Mouse (Mus musculus): Measurements from ENCODE around the gene C1ql4. TPM values are rescaled to one million over a fixed set of nuclear protein-coding genes. Genes with fewer than 3 reads are reported as not detected.

Gene C1ql4
- polyA plus RNA-seq (2016; fragmentation: Nextera tagmentation; extraction: Ambion mirVana): 0.15 and 0.23 TPM in 2 replicates

DNA sequence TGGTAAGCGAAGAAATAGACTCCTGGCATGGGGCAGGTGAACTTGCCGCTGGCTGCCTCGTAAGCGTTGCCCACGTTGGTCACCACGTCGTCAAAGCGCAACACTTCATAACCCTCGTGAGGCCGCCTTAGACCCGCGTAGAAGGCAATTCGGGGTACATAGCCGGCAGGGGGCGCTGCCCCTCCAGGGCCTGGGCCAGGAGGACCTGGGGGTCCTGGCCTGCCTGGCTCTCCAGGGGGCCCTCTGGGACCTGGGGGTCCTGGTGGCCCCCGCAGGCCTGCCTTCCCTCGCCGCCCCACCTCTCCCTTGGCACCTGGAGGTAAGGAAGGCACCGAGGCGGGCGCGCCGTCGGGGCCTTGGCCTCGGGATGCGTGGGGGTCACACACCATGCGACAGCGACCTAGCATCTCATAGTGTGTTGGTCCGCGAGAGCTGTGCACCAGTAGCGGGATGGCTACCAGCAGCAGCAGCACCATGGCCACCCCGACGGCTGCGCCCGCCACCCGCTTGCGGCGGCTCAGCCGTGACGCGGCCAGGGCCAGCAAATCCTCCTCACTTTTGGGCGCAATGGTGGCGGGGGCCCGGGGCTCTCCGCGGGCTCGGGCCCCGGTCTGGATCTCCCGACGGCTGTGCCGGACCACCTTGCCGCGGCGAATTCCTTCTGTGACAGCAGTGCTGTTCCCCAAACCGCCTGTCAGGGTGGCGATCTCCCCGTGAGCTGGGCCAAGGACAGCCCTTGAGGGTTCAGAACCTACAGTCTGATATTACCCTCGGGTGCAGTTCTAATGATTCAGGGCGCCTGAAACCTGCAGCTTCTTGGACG lies at the start of gene C1ql4:
Gene C1ql4, minus strand, starts transcription at position 565 of the 823 bp plus-strand sequence.
- Histone ChIP-seq H3K9me3 (replicated peaks) (no peaks in the 10 kb centered on the region), H3K27ac (0 out of 2 replicates have a peak within 1 kb of the TSS, but pooled peaks have one; percentile 42), H3K4me3 (peak within 1 kb of the TSS; percentile 31), H3K27me3 (ENCODE audit: low read depth, poor library complexity, severe bottlenecking) (peaks cover 100% of the 10 kb centered on the region), H3K36me3 (peaks cover 15% of the 10 kb centered on the region), H3K4me1 (peaks cover 33% of the 10 kb centered on the region)
- WGBS: 8% methylated on average over 60 of the region's 60 CpGs
- peak; percentile 65 for DNase-seq (ENCODE audit: low spot score)

DNA sequence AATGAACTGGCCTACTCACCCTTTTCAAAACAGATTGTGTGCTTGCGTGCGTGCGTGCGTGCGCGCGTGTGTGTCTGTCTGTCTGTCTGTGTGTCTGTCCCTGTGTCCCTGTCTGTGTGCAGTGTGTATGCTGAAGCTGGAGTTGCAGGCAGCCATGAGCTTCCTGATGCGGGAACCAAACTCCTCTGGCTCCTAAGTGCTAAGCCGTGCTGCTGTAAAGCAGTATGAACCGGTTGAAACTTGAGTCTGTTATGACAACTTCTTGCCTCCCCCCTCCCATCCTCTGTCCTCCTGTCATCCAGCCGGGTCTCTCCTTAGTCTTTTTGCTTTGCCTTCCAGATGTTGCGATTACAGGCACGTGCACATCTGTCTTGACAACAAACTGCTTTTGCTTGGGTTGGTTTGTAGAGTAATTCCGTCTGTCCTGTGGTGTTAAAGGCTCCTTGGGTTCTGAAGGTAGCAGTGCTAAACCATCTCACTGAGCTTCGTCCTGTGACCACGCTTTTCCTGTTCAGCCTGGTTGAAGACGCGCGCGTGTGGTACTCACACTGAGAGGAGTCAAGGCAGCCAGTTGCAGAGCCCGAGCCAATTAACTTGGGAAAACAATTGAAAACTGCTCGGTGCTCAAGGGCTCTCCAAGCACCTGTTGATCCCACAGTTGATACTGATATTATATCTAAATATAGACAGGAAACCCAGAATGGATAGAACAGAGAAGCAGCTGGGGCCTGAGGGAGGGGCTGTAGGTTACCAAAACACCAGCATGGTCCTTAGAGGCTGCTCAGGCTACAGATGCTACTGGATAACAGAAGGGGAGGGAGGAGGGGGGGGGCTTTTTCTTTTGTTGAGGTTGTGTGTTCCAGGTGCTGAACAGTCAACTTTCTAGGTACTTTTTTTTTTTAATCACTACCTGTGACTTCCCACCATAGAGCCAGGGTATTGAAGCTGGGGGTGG lies 42.6 kb upstream of the C1ql4 start:
- H3K27ac ChIP-seq: peak overlapping the region; percentile 8; the same call in 1 of the 2 replicates
- WGBS: 76% methylated on average over 22 of the region's 22 CpGs

GRCm38 (mm10) chr15:99129441-99129840 lies 41.8 kb upstream of the C1ql4 start:
- WGBS: 76% methylated on average over 11 of the region's 11 CpGs
- no peak for DNase-seq (ENCODE audit: low spot score)

More for the DNA sequence above, 42.6 kb upstream of the C1ql4 start:
- Histone ChIP-seq H3K36me3 (peaks cover 61% of the 10 kb centered on the region), H3K4me1 (peaks cover 36% of the 10 kb centered on the region), H3K4me3 (no peak overlapping the region), H3K27me3 (ENCODE audit: low read depth, poor library complexity, severe bottlenecking) (no peaks in the 10 kb centered on the region), H3K9me3 (replicated peaks) (no peaks in the 10 kb centered on the region)
- no peak for DNase-seq (ENCODE audit: low spot score)

DNA sequence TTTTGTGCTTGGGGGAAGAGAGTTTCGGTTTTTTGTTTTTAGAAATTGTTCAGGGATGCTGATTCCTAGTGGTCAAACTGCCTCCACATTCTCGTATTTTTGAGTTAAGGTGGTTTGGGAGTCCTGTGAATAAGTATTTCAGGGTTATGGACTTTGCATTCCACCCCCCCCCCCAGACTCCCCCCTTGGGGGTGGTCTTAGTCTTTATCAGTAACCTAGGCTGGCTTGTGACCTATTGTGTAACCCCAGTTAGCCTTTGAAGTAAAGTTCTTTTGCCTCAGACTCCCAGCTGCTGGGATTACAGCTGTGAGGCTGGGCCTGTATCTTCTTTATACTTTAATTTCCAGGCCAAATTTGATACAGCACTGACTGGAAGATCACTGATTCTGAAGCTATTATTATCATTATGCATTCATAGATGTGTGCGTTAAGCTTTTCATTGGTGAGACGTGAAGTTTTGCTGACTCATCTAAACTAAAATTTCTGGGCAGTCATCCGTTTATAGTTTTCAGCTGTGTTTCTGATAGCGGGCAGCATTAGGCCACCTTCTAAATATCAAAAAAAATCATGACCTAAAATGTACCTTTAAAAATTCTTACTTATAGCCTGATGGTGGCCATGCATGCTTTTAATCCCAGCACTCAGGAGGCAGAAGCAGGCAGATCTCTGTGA lies 40.4 kb upstream of the C1ql4 start:
- no peak for DNase-seq (ENCODE audit: low spot score)
- 76% methylated on average over 6 of the region's 6 CpGs for WGBS
- H3K27me3 ChIP-seq (ENCODE audit: low read depth, poor library complexity, severe bottlenecking): no peaks in the 10 kb centered on the region
- peaks cover 42% of the 10 kb centered on the region for H3K36me3 ChIP-seq
- H3K4me3 ChIP-seq: peak overlapping the region; percentile 94
- no peak overlapping the region for H3K27ac ChIP-seq
- H3K4me1 ChIP-seq: peaks cover 41% of the 10 kb centered on the region
- H3K9me3 ChIP-seq (replicated peaks): no peaks in the 10 kb centered on the region

More at GRCm38 (mm10) chr15:99129441-99129840, 41.8 kb upstream of the C1ql4 start:
- Histone ChIP-seq H3K27me3 (ENCODE audit: low read depth, poor library complexity, severe bottlenecking) (no peaks in the 10 kb centered on the region), H3K4me1 (peaks cover 38% of the 10 kb centered on the region), H3K9me3 (replicated peaks) (no peaks in the 10 kb centered on the region), H3K4me3 (no peak overlapping the region), H3K36me3 (peaks cover 57% of the 10 kb centered on the region), H3K27ac (peak overlapping the region; percentile 8; the same call in 1 of the 2 replicates)

- Histone ChIP-seq H3K27me3 (ENCODE audit: low read depth, poor library complexity, severe bottlenecking) (no peaks in the 10 kb centered on the region), H3K9me3 (replicated peaks) (no peaks in the 10 kb centered on the region), H3K4me1 (peaks cover 41% of the 10 kb centered on the region), H3K27ac (peak overlapping the region; percentile 98), H3K4me3 (peak overlapping the region; percentile 94), H3K36me3 (peaks cover 31% of the 10 kb centered on the region)
- no peak for DNase-seq (ENCODE audit: low spot score)
- 0% methylated on average over 35 of the region's 35 CpGs for WGBS
These were observed 39.3 kb upstream of the C1ql4 start for GRCm38 (mm10) chr15:99126816-99127365.

GRCm38 (mm10) chr15:99126081-99126815 lies 38.6 kb upstream of the C1ql4 start:
- under 1% methylated on average over 115 of the region's 115 CpGs for WGBS
- H3K27me3 ChIP-seq (ENCODE audit: low read depth, poor library complexity, severe bottlenecking): peaks cover 5% of the 10 kb centered on the region; the same call in 1 of the 2 replicates

DNA sequence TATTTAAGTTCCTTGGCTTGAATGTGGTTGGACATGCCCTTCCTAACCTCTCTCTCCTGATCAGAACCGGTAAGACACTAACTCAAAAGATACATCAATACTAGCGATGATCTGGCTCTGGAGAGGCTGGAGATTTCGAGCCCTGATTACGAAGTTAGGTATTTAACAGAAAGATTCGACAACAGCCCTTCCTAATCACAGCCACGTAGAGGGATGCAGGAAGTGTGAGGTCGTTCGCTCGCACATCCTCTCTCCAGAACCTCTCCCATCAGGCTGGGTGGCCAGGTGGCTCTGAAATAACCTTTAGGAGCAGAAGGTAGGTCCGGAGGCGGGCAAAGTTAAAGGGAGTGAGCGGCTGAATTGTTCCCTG lies 38.1 kb upstream of the C1ql4 start, which contains the start of gene Spats2:
Gene Spats2, plus strand, starts transcription at position 206 of the 370 bp plus-strand sequence.
- H3K27ac ChIP-seq: peak within 1 kb of the TSS; percentile 98
- no peaks in the 10 kb centered on the region for H3K9me3 ChIP-seq (replicated peaks)
- H3K4me1 ChIP-seq: peaks cover 41% of the 10 kb centered on the region
- DNase-seq (ENCODE audit: low spot score): no peak
- H3K27me3 ChIP-seq (ENCODE audit: low read depth, poor library complexity, severe bottlenecking): peaks cover 10% of the 10 kb centered on the region; the same call in 1 of the 2 replicates
- H3K36me3 ChIP-seq: peaks cover 20% of the 10 kb centered on the region; the same call in 1 of the 2 replicates
- WGBS: 3% methylated on average over 12 of the region's 12 CpGs
- peak within 1 kb of the TSS; percentile 94 for H3K4me3 ChIP-seq

More at GRCm38 (mm10) chr15:99126081-99126815, 38.6 kb upstream of the C1ql4 start:
- Histone ChIP-seq H3K9me3 (replicated peaks) (no peaks in the 10 kb centered on the region), H3K27ac (peak overlapping the region; percentile 98), H3K4me3 (peak overlapping the region; percentile 94), H3K4me1 (peaks cover 41% of the 10 kb centered on the region), H3K36me3 (peaks cover 26% of the 10 kb centered on the region)
- peak; percentile 95 for DNase-seq (ENCODE audit: low spot score)

DNA sequence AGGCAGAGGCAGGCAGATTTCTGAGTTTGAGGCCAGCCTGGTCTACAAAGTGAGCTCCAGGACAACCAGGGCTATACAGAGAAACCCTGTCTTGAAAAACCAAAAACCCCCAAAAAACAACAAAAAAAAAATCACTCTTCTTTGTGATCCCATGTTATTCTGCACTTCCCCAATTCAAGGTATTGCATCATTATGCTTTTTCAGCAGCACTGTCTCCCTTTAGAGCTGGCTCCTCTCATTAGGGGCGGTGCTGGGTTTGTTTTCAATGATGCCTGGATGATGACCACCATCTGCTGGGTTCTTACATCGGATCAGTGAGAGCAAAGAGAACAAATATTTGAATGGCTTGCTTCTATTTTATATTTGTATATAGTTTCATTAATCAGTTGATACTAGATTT lies 35.0 kb upstream of the C1ql4 start:
- WGBS: 86% methylated on average over 2 of the region's 2 CpGs
- no peaks in the 10 kb centered on the region for H3K9me3 ChIP-seq (replicated peaks)
- H3K27ac ChIP-seq: no peak overlapping the region
- H3K4me3 ChIP-seq: no peak overlapping the region
- DNase-seq (ENCODE audit: low spot score): no peak
- no peaks in the 10 kb centered on the region for H3K36me3 ChIP-seq
- H3K4me1 ChIP-seq: peaks cover 19% of the 10 kb centered on the region
- peaks cover 10% of the 10 kb centered on the region; the same call in 1 of the 2 replicates for H3K27me3 ChIP-seq (ENCODE audit: low read depth, poor library complexity, severe bottlenecking)

DNA sequence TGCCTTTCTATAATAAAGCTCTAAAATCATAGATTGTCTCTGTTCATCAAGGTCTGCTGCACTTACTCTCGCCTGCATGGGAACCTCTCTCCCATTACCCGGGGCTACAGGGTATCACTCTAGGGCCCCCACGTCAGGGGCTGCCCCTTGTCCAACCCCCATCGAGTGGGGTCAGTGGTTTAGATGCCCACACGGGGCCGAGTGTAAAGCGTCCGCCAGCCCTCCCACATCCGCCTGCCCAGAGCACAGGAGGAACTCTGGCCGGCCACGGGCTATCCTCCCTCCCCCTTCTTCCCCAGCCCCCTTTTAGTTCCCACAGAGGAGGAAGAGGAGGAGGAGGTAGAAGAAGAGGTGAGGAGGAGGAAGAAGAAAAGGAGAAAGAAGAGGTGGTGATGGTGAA lies 33.2 kb upstream of the C1ql4 start:
- Histone ChIP-seq H3K27ac (peak overlapping the region; percentile 2; the same call in 1 of the 2 replicates), H3K4me3 (no peak overlapping the region), H3K4me1 (peaks cover 22% of the 10 kb centered on the region), H3K9me3 (replicated peaks) (no peaks in the 10 kb centered on the region), H3K36me3 (no peaks in the 10 kb centered on the region), H3K27me3 (ENCODE audit: low read depth, poor library complexity, severe bottlenecking) (peaks cover 10% of the 10 kb centered on the region; the same call in 1 of the 2 replicates)
- DNase-seq (ENCODE audit: low spot score): no peak
- 15% methylated on average over 11 of the region's 11 CpGs for WGBS

DNA sequence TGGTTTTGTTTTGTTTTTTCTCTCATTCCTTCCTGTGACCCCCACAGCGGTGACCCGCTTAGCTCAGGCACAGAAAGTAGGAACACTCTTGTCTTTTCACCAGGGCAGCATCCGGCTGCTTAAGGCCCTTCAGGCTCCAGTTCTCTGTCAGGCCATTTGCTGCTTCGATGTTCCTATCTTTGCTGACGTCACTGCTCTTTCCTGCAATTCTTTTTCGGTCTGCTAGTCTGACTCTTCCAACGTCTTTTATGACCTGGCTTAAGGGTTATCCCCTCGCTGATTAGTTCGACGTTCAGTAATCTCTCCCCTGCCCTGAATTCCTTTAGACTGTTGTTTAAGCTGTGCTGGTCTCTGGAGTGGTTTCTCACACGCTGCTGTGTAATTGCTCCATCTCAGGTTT lies 28.9 kb upstream of the C1ql4 start:
- H3K36me3 ChIP-seq: no peaks in the 10 kb centered on the region
- peaks cover 8% of the 10 kb centered on the region; the same call in 1 of the 2 replicates for H3K27me3 ChIP-seq (ENCODE audit: low read depth, poor library complexity, severe bottlenecking)
- H3K9me3 ChIP-seq (replicated peaks): no peaks in the 10 kb centered on the region
- no peak overlapping the region for H3K4me3 ChIP-seq
- WGBS: 46% methylated on average over 11 of the region's 11 CpGs
- DNase-seq (ENCODE audit: low spot score): no peak
- peaks cover 24% of the 10 kb centered on the region for H3K4me1 ChIP-seq
- H3K27ac ChIP-seq: no peak overlapping the region

DNA sequence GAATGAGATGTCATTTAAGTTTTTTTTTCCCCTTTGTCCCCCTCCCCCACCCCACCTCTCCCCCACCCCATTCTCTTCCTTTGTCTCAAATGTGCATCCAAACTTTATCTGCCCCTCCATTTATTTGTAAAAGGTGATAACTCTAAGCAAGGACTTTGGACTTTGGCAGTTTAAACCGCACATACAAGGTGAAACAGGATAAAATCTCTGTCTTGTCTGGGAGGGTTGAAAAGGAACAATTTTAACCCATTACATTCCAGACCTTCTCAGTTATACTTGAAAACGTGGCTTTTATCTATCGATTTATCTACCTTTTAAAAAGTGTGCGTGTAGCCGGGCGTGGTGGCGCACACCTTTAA lies 27.4 kb upstream of the C1ql4 start:
- Histone ChIP-seq H3K9me3 (replicated peaks) (no peaks in the 10 kb centered on the region), H3K27ac (no peak overlapping the region), H3K4me3 (no peak overlapping the region), H3K36me3 (no peaks in the 10 kb centered on the region), H3K4me1 (peaks cover 17% of the 10 kb centered on the region; the same call in 1 of the 2 replicates), H3K27me3 (ENCODE audit: low read depth, poor library complexity, severe bottlenecking) (peaks cover 6% of the 10 kb centered on the region; the same call in 1 of the 2 replicates)
- WGBS: 90% methylated on average over 7 of the region's 7 CpGs
- DNase-seq (ENCODE audit: low spot score): no peak
